Mouse (Mus musculus) frontal cortex, adult (tissue): ENCODE results near the gene Tm7sf3.
A peak's percentile ranks its signal among the peaks of the same experiment; 100 is the strongest.

ENCODE experiments used
- ATAC-seq: cut with Nextera tagmentation; 2 replicates; pipeline ENCODE4 v1.9.2; 2017; ENCODE audit warnings: mild to moderate bottlenecking, moderate library complexity, mixed read lengths; ENCODE audit not compliant: low TSS enrichment

Gene Tm7sf3

DNA sequence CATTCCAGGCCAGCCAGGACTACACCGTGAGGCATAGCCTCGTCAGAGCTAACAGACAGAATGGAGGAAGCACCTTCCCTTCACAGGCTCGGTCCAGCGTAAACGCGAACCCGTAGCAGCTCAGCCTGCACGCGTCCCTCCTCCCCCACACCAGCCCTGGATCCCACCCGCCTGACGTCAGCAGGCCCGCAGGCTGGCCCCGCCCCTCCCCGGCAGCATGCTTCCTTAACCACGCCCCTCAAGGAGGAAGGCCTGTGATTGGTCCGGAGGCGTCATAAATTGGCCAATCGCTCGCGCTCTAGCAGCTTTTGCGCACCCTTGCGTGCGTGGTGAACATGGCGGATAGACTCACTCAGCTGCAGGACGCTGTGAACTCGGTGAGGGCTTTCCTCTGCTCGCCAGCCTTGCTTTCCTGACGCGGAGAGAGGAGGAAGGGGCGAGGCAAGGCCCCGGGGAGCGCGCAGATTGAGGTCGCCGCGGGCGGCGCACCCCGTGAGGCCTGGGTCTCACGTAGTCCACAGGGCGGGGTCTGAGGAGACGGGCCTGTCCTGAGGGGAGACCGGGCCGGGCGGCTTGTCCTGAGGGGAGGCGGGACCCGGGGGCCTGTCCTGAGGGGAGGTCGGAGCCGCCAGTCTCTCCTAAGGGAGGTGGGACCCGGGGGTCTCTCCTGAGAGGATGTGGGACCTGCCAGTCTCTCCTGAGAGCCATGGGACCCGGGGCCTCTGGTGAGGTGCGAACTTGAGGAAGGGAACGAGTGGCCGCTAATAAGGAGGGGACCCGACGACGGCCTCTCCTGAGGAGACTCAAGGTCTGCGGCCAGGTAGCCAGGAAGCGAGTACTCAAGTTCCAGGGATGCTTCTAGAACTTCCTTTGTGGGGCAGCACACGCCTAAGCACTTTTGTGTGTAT is at the start of gene Tm7sf3, which contains the start of gene Med21:
Tm7sf3 (minus strand) TSS at position 549 of the 908 bp plus-strand sequence.
Med21 (plus strand) TSS at position 272 of the 908 bp plus-strand sequence.
- peak; percentile 96 for ATAC-seq

GRCm38 (mm10) chr6:146688861-146689260 is 46.2 kb upstream of the Tm7sf3 start:
- ATAC-seq: no peak

GRCm38 (mm10) chr6:146688010-146688409 is 45.4 kb upstream of the Tm7sf3 start:
- ATAC-seq: no peak

- ATAC-seq: no peak
Observed at GRCm38 (mm10) chr6:146686463-146687196, 44.0 kb upstream of the Tm7sf3 start.

- no peak for ATAC-seq
Observed at GRCm38 (mm10) chr6:146685781-146686308, 43.2 kb upstream of the Tm7sf3 start.

GRCm38 (mm10) chr6:146683881-146684280 is 41.3 kb upstream of the Tm7sf3 start:
- ATAC-seq: no peak

- ATAC-seq: no peak
Observed at GRCm38 (mm10) chr6:146678136-146679070, 35.8 kb upstream of the Tm7sf3 start.

- ATAC-seq: no peak
Observed at GRCm38 (mm10) chr6:146676904-146677303, 34.3 kb upstream of the Tm7sf3 start.

GRCm38 (mm10) chr6:146674881-146675536 is 32.4 kb upstream of the Tm7sf3 start:
- ATAC-seq: no peak

DNA sequence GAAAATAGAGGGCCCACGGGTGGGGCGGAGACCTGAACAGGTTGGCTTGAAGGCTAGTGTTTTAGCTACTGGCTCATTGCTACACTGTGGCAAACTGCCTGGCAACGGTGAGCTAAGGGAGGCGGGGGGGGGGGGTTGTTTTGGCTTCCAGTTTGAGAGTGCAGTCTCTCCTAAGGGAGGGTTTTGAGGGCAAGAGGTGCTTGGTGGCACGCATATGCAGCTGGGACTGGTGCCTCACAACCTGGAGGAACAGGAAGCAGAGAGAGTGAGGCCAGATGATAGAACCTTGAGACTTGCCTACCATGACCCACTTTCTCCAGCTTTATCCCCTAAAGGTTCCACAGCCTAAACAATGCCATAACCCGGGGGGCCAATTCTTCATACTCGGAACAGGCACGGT is 31.8 kb upstream of the Tm7sf3 start:
- ATAC-seq: no peak

DNA sequence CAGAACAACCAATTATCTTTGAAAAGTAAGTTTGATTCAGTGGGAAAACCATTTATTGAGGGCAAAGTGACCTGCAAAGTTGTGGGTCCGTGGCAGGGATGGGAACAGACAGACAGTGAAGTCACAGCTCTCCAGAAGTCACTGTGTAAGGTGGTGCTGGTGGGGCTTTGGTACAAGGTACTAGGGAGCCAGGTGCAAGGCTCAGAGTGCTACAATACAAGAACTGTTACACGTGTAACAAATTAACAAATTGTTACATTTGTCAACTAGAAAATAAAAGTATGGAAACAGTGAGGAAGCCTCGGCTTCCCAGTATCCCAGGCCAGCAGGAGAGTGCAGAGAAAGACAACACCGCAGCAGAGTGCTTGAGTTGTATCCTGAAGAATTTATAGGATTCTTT is 31.1 kb upstream of the Tm7sf3 start:
- no peak for ATAC-seq

- no peak for ATAC-seq
Observed at GRCm38 (mm10) chr6:146672106-146672505, 29.5 kb upstream of the Tm7sf3 start.

- peak; percentile 23; the same call in 1 of the 2 replicates for ATAC-seq
Observed at GRCm38 (mm10) chr6:146670956-146671855, 28.6 kb upstream of the Tm7sf3 start.

- no peak for ATAC-seq
Observed at GRCm38 (mm10) chr6:146668606-146669005, 26.0 kb upstream of the Tm7sf3 start.

DNA sequence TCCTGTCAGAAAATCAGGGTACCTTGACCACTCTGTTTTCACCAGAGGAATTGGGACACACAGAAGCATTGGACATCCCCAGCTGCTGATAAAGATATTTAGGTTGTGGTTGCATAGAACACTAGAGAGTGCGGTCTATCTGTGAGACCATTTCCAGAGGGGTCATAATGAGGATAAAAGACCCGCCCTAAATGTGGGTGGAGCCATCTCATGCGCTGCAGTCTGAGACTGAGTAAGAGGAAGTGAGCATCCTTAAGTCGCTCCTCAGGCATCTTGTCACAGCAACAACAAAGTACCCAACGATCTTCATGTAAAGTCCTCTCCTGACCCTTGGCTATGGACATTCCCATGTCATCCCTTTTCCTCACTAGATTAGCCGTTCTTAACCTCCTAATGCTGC is 24.2 kb upstream of the Tm7sf3 start:
- ATAC-seq: no peak

DNA sequence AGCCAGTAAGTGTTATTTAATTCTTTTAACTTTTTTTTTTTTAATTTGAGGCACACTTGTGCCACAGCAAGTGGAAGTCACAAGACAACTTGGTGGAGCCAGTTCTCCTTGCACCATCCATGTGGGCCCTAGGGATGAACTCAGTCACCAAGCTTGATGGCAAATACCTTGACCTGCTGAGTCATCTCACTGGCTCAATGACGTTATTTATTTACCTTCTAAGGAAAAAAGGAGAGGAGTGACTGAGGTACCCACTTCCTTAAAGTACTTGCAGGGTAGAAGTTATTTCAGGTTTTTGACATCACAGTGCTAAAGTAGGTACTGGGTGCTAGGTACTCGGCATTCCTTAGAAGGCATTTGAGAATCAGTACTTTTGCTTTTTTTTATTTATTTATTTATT is 22.8 kb upstream of the Tm7sf3 start:
- ATAC-seq: no peak

DNA sequence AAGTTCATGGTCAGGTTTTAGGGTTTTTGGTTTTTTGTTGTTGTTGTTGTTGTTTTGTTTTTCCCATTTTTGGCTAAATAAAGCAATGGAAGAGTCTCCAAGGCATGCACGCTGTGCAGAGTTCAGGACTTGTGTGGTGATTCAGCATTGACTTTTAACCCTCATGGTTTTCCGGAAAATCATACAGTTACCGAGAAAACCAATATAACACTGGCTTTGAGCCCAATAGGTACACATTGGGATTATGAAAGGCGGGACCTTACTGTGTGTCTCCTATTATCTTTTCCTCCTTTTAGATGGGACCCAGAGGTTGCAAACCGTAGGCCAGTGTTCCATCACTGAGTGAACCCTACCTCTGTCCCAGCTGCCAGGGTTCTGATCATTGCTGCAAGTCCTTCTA is 22.3 kb upstream of the Tm7sf3 start:
- no peak for ATAC-seq

- ATAC-seq: peak; percentile 48; the same call in 1 of the 2 replicates
Observed at GRCm38 (mm10) chr6:146664116-146664515, 21.5 kb upstream of the Tm7sf3 start.

DNA sequence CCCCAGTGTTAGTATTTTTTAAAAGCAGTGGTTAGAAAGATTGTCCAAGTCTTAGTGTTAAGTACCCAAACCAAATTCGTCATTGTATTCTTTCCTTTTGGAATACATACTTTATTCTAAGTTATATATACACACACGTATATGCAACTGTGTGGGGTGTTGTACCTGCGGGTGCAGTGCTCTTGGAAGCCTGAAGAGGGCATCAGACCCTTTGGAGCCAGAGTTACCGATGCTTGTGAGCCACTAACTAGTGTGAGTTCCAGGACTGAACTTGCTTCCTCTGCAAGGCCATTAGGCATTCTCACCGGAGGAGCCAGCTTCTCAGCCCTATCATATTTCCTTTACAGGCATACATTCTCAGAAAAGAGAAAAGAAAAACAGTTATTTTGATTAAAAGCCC is 20.1 kb upstream of the Tm7sf3 start:
- peak; percentile 88 for ATAC-seq

GRCm38 (mm10) chr6:146661655-146662054 is 19.0 kb upstream of the Tm7sf3 start:
- ATAC-seq: no peak
